Mouse (Mus musculus) gastrocnemius, postnatal 10 days (tissue): Measurements from ENCODE around the gene Fars2. TPM values are rescaled to one million over a fixed set of nuclear protein-coding genes. Genes with fewer than 3 reads are reported as not detected.

Experiments
- DNase-seq: peaks from one replicate; pipeline ENCODE4 v3.0.0; 2021; ENCODE audit warnings: mixed read lengths
- long read RNA-seq, 2 experiments: library from polyadenylated mRNA; stranded (forward); transcript quantifications; one replicate each; pipeline ENCODE4 v2.0.0; 2021
- total RNA-seq, 2 experiments: library from RNA; stranded (reverse); gene quantifications; 2 replicates each; pipeline ENCODE4 v1.2.3; 2021

The Fars2 gene
- total RNA-seq: 10 to 100 TPM; 35.6 to 40.8 TPM
- long read RNA-seq, experiment 1, transcript Fars2-201 (7 exons, 2,125 nt): major isoform, 46 of 59 reads
- long read RNA-seq, experiment 1, partial matches to known transcripts: 1 of 59 reads
- long read RNA-seq, experiment 1, other reads (novel, unspliced or antisense): 7 of 59 reads
- long read RNA-seq, experiment 2, transcript Fars2-201 (7 exons, 2,125 nt): major isoform, 60 of 69 reads
- long read RNA-seq, experiment 2, partial matches to known transcripts: 1 of 69 reads
- long read RNA-seq, experiment 2, other reads (novel, unspliced or antisense): 6 of 69 reads

DNA sequence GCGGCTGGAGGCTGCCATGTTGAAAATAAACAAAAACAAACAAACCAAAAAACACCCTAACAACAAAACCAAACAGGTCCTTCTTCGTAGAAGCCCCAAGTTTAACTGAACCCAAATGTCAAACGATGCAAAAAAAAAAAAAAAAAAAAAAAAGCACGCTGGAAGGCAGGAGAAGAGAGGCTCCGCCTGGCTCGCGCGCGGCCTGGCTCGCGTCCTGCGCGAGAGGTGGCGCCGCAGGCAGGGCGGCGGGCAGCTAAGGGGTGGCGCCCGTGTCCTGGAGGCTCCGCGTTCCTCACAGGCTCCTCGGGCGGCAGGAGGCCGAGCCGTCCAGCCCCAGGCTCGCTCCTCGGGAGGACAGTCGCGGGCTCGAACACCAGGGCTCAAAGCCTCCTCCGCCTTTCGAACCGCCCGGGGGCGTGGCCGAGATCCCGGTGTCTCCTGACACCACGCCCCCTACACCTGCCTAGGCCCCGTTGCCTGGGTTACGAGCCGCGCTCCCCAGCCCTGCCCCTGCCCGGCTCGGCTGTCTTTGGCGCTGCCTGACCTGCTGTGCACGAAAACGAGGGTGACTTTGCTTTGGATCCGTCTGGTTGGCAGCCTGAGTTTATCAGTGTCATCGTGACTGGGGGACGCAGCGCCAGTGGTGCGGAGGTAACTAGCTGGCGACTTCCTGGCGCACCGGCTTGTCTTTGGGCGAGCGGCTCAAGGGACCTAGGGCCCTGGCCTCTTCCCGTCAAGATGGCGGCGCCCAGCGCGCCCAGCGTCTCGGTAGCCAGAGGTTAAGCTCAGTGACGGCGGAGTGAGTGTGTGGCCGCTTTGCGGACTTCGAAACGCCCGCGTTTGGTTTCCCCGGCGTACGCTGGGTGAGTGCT lies at the start of gene Fars2, which contains the start of gene Lyrm4:
Gene Fars2, plus strand, starts transcription at position 270 of the 872 bp plus-strand sequence.
Gene Lyrm4, minus strand, starts transcription at position 384 of the 872 bp plus-strand sequence.
- peak; percentile 97 for DNase-seq

DNA sequence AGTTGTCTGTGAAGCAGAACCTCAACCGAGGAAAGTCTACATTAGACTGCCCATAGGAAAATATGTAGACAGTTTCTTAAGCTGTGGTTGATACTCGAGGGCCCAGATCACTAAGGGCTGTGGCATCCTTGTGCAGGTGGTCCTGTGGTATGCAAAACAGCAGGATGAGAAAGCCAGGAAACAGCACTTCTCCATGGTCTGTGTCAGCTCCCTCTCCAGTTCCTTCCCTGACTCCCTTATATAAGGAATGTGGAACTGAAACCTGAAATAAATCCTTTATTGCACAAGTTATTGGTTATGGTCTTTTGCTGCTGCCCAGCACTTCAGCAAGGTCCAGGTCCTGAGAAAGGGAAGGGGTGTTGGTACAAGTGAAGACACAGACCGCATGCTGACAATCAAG lies 42.7 kb upstream of the Fars2 start:
- DNase-seq: no peak

DNA sequence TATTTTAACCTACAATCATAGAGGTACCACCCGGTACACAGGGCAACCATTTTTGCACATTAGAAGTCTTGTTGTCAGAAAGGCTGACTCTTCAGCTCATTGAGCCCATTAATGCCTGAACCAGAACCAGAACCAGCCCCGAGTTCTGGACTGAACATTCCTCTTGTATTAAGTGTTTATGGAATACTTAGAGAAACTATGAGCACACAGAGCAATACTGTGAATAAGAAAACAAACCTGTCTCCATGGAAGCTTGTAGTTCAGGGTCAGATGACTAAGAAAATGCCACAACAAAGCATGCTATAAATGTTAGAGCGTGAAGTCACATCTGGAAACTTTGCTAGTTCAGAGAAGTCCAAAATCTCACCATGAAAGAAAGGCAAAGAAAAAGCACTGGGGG lies 35.6 kb upstream of the Fars2 start:
- DNase-seq: no peak

DNA sequence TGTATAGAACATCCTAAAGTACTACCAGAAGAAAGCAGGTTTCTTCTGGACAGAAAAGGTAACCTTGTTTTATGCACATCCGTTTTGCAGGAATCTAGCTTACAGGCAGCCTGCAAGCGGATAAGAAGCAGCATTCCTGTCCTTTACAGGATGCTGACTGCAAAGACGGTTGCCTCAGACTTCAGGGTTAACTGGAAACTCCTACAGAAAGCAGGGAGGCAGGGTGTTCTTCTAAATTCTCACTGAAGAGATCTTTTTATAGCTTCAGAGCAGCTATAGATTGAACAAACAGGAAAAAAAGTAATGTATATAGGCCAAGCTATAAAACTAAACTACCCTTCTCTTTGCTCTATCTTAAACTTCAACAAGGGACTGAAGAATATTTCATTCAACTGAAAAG lies 32.5 kb upstream of the Fars2 start:
- DNase-seq: no peak

DNA sequence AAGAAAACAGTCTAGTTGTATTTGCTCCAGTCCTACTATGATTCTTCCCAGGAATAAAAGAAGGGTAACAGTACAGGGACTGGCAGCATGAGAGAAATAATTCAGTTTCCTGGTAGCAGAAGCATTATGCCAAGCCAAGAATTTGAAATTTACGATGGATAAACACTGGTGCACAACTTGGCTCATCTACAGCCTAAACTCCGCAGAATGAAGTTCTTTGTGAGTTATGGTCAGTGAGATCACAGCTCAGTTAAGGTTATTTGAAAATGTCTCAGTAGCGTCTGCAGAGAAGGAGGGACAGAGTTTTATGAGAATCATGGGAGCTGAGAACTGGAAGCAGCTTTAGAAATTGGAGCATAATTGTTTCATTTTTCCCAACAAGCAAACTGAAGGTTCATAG lies 31.2 kb upstream of the Fars2 start:
- no peak for DNase-seq

DNA sequence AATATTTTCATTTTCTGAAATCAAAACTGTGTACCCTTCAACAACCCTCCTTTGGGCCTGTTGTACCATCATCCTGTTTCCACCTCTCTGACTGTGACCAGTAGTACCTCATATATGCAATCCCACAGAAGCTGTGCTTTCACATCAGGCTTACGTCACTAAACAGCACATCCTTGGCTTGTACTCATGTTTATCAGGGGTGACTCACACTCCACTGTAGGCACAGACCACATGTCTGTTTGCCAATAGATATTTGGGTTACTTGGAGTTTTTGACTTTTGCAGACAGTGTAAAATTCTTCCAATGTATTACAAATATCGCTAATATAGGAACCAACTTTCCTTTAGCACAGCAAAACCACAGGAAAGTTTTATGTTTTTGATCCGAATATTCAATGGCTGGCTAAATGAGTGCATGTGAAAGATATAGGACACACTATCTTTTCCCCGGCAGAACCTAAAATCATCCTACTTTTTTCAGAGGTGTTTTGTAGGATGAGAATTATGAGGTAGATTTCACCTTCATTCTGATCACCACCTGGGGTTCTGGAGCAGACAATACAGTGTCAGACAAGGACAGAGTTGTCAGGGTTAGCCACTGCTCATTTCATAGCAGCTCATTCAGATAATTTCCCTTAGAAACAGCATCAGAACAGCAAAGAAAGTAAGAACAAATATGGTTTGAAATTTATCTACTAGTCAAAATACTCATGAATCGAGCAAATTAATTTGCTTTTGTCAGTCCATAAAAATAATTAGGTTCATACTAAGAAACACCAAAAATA lies 30.4 kb upstream of the Fars2 start:
- no peak for DNase-seq

DNA sequence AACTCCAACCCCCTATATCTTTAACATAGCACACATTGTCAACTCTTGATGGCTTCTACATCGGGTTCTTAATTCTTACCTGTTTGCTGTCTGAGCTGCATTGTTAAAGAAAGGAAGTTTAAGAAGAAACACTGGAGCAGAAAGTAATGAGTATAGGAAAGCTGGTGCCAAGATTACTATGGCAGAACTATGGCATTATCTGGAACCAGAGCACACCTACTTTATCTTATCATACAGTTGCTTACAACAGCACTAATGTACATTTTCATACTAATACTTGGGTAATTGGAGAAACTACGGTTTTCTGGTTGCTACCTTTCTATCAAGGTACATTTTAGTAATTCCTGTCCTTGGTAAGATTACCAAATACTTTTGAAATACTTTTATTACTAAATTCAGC lies 29.8 kb upstream of the Fars2 start:
- no peak for DNase-seq

DNA sequence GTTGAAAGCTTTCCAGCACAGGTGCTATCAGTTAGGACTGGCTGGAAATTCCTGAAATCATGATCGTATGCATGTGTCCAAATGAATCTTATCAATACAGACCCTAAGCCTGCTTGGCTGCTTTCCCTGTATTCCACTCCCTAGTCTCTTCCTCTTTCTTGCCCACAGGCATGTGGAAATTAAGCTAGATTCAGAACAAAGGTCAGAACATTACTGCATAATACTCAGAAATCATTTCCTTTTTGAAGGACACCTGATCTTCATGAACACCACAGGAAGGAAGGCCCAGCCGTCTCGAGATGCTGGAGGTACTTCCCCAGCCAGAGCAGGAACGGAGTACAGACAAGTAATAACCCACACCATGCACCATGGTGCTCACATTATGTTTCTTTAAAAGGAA lies 29.0 kb upstream of the Fars2 start:
- DNase-seq: no peak

DNA sequence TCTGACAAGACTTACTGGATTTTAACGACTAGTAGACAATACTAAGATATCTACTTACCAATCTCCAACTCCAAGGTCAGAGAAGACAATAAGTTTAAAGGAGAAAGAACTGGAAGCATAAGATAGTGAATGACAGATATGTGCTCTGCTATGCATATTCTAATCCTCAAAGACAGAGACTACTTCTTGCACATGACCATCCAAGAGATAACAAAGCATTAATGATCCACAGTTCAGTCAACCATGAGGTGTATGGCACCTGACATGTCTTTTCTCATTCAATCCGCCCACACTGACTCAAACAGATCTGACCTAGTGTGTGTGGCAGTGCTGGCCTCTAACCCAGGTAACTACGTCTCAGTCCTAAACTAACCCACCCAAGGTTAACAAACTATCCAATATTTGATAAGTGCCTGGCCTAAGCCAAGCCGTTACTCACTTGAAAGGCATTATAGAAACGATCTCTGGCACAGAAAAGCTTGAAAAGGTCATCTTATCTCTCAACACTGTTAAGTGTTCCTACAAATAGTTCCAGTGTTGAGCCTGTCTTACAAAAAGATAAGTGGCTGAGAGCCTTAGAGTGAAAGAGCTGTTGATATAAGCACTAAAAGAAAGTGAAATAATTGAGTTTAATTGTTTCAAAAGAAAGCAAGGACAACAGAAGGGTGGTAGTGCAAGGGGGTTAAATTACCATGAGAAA lies 20.4 kb upstream of the Fars2 start:
- DNase-seq: no peak

DNA sequence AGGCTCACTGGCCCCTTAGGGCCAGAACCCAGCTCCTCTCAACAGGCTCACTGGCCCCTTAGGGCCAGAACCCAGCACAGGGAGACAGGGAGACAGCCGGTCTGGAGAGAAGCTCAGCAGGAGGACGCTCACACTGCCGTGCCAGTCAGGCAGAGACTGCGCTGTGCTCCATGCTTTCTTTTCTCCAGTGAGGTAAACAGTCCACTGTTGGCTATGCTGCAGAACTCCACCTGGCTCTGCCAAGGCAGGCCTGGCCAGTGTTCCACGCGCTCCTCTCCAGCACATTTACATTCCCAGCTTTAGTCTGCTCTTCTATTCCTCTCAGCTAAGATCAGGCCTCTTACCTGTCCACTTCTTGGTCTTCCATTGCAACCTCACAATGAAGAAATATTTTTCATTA lies 11.6 kb upstream of the Fars2 start:
- DNase-seq: no peak

DNA sequence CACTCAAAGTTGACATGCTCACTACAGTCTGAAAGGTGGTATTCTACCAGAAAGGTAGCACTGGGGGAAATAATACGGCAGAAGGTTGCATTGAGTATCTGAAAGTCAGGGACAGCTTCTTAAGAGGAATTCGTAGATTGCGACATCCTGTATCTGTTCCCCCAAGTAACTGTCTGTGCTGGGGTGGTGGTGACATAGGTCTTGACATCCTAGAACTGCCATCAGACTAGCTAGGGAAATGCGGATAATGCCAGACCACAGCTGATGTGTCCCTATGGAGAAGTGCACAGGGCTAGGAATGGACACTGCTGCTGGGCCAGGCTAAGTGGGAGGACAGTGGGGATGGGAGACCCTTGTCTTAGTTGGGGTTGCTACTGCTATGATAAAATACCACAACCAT lies 8.7 kb upstream of the Fars2 start:
- no peak for DNase-seq

DNA sequence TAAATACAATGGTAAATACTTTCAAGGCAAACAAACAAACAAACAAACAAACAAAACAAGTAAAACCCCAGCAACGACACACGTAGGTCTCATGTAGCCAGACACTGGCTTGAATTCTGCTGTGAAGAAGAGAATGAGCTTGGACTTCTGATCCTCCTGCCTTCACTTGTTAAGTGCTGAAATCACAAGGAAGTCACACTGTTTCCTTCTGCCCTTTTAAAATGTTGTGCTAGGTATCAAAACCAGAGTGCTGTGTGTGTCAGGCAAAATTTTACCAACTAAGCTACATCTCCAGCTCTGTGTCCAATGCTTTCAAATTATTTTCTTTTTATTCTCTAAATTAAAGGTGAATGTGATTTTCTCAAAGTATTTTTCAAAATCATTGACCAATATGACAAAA lies 5.9 kb upstream of the Fars2 start:
- DNase-seq: no peak

DNA sequence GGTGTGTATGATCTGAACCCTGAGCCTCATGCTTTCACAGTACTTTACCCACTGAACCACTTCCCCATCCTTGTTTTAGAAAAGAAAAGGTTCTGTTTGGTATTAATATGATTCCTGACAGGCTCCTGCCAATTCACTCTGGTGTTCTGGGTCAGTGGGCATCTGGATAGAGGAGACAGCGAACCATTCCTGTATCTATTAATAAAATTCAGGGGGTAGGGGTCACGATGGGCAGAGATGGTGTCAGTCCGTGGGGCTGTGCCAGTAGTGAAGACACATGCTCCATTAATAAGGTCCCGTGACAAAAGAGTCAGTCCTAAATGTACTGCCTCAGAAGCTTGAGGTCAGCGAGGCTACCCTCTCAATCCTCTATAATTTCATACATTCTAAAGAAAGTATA lies 4.0 kb upstream of the Fars2 start:
- DNase-seq: no peak

DNA sequence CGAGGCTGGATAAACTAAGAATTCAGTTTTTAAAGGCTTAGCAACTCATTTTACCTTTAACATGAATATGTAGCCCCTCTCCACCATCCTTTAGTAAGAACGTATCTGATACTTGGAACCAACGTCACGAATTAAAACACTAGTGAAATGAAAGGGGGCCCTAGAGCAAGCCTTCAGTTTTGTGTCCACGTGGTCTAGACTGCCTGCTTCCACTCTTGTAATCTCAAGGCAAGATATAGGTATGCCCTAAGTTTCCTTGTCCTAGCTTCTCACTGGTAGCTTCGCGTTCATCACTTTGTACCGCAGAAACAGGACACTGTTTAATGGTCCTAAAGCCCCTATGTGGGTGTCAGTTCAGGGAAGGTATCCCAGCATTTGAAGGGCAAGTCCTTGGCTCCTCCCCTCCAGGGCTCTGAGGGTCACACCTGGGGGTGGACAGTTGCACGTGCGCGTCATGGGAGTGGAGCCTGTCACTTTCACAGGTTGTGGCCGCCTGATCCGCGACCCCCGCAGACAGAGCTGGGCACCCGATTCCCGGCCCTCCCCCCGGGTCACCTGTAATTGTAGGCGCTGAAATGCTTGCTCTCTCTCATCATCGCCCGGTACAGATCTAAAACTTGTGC lies 581 bp upstream of the Fars2 start:
- DNase-seq: peak; percentile 28

DNA sequence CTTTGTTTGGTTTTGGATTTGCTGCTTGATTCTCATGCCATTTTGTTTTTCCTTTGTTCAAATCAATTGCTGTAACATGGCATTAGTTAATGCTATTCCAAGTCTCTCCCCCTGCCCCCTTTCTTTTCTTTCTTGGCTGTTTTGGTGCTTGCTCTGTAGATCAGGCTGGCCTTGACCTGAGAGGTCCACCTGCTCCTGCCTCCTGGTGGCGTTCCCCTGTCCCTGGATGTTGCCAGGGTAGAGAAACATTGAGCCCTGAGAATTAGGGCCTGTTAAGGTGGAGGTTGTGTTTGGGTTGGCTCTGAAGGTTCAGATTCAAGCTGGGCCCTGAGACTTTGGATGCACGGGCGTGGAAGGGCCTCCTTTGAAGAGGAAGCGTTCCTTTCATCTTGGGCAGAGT lies 2.5 kb downstream of the Fars2 start:
- DNase-seq: no peak

DNA sequence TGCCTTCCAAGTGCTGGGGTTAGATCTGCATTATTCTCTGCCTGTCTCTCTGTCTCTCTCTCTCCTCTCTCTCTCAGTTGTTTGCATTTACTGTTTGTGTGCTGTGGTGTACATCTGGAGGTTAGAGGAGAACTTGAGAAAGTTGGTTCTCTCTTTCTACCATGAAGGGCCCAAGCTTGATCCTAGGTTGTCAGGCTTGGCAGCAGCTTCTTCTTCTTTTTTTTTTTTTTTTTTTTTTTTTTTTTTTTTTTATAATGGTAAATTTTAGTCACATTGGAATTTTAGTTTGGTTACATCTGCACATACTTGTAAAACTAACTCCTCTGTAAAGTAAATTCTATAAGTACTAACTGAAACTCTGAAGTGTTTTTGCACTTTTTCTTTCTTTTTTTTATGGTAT lies 3.4 kb downstream of the Fars2 start:
- DNase-seq: no peak

DNA sequence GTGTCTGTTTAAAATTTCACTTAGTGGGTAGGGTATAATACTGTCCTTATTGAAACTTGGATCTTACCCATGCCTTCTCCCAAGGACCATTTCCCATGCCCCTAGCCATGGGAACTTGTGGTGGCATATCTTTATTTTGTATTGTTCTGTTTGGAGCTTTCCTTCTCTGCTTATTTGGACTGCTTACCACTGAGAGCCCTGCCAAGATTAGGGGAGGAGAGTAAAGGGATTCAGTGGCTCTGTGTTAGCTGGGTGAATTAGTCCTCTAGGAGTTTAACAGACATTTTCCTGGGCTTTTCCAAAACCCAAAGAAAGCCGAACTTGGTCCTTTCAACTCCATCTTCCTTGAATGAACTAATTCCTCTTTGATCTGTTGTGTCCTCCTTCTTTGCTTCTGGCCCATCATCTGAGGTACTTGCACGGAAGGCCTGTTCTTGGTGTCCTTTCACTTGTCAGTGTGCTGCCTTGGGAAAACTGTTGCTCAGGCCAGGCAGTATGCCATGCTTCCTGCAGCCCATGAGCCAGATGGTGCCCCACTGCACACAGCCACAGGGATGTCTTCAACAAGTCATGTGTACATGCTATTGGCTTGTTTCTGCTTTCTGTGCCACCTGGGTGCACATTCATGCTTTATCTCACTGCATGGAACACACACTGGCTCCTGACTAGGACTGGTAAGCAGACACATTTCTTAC lies 12.3 kb downstream of the Fars2 start:
- DNase-seq: no peak

DNA sequence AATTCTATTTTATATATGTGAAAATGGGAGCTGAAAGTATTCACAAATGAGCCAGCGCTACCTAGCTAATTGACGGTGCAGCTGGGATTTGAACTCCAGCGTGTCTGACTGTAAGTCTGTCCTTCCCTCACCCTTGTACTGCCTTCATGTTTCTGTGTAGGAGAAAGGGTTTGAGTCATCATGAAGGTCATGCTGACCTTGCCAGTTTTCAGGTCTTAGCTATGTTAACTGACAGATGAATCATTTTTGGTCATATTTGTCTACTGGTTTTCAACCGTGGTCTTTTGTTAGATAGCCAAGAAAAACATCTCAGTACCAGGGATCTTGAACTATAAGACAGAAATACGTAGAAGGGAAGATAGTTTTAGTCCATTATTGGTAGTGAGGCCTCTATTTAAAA lies 14.2 kb downstream of the Fars2 start:
- DNase-seq: no peak

DNA sequence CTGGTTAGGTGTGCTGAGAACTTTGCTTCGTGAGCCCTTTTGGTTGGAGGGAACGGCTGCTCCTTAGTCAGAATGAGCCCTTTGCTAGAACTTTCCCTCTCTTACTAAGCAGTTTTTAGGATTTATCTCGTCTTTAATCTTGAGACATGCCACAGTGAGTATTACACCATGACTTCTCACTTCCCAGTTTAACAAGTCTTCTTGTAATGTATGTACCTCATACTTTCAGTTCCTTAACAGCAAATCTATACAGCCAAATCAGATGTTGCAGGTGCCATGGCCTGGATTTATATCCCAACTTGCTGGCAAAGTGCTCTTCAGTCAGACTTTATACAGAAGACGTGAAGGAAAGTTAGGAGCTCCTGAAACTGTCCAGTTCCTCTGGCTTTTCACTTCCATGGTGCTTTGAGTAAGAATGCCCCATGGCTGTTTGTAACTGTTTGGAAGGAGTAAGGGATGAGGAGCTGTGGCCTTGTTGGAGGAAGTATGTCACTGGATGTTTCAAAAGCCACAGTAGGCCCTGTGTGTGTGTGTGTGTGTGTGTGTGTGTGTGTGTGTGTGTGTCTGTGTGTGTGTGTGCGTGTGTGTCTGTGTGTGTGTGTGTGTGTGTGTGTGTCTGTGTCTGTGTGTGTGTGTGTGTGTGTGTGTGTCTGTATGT lies 14.9 kb downstream of the Fars2 start:
- no peak for DNase-seq

DNA sequence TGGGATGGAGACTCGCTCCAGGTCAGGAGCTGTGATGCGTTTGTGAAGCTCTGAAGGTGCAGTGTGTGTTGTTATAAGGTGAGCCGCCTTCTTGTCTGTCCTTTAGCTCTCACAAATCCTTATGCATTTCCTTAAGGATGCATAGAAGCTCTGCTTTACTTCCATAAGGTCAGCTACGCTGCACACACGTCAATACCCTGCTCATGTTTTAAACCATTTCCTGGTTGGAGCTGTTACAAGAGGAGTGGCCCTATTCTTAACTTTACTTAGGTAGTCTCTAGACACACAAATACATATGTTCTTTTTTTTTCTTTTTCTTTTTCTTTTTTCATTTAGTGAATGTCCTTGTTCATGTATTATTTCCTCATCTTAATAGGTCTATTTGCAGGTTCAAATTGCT lies 22.5 kb downstream of the Fars2 start:
- DNase-seq: no peak
